Mouse (Mus musculus) retina, postnatal 7 days (tissue): ENCODE measurements around the gene Kcng4.

Experiments
- DNase-seq: peaks from one replicate; pipeline ENCODE4 v3.0.0-alpha.2; 2012; ENCODE audit warnings: low read depth, low spot score

Gene Kcng4

GRCm38 (mm10) chr8:119641058-119641457, 5.6 kb upstream of the Kcng4 start:
- DNase-seq, result no peak

- no peak for DNase-seq
Measured at GRCm38 (mm10) chr8:119639798-119640197, 4.3 kb upstream of the Kcng4 start.

- DNase-seq, result no peak
Measured at GRCm38 (mm10) chr8:119638261-119638660, 2.8 kb upstream of the Kcng4 start.

- no peak for DNase-seq
Measured at GRCm38 (mm10) chr8:119637381-119637780, 1.9 kb upstream of the Kcng4 start.

- no peak for DNase-seq
Measured at GRCm38 (mm10) chr8:119636766-119637165, 1.3 kb upstream of the Kcng4 start.

- DNase-seq, result no peak
Measured at GRCm38 (mm10) chr8:119635958-119636357, 478 bp upstream of the Kcng4 start.

GRCm38 (mm10) chr8:119634616-119635336, 704 bp downstream of the Kcng4 start:
- DNase-seq, result no peak

GRCm38 (mm10) chr8:119632909-119633308, 2.6 kb downstream of the Kcng4 start:
- no peak for DNase-seq

GRCm38 (mm10) chr8:119632246-119632645, 3.2 kb downstream of the Kcng4 start:
- no peak for DNase-seq

- DNase-seq, result no peak
Measured at GRCm38 (mm10) chr8:119630841-119631240, 4.6 kb downstream of the Kcng4 start.

- no peak for DNase-seq
Measured at GRCm38 (mm10) chr8:119627613-119628359, 7.7 kb downstream of the Kcng4 start.

GRCm38 (mm10) chr8:119627199-119627598, 8.3 kb downstream of the Kcng4 start:
- DNase-seq, result no peak

- no peak for DNase-seq
Measured at GRCm38 (mm10) chr8:119625788-119626187, 9.7 kb downstream of the Kcng4 start.

- no peak for DNase-seq
Measured at GRCm38 (mm10) chr8:119624916-119625315, 10.6 kb downstream of the Kcng4 start.

GRCm38 (mm10) chr8:119623744-119624143, 11.7 kb downstream of the Kcng4 start:
- no peak for DNase-seq

- no peak for DNase-seq
Measured at GRCm38 (mm10) chr8:119623061-119623460, 12.4 kb downstream of the Kcng4 start.

- DNase-seq, result no peak
Measured at GRCm38 (mm10) chr8:119622555-119622954, 12.9 kb downstream of the Kcng4 start.

GRCm38 (mm10) chr8:119620848-119621465, 14.5 kb downstream of the Kcng4 start:
- DNase-seq, result no peak

- no peak for DNase-seq
Measured at GRCm38 (mm10) chr8:119620116-119620840, 15.2 kb downstream of the Kcng4 start.

GRCm38 (mm10) chr8:119618887-119619286, 16.6 kb downstream of the Kcng4 start:
- no peak for DNase-seq

GRCm38 (mm10) chr8:119617586-119617985, 17.9 kb downstream of the Kcng4 start:
- no peak for DNase-seq

- no peak for DNase-seq
Measured at GRCm38 (mm10) chr8:119616811-119617210, 18.7 kb downstream of the Kcng4 start.
